Mouse (Mus musculus) thymus, adult 2 months (tissue): ENCODE data around the gene Thra. TPM values are rescaled to one million over a fixed set of nuclear protein-coding genes. Genes with fewer than 3 reads are reported as not detected.
A peak's percentile ranks its signal among the peaks of the same experiment; 100 is the strongest.

Experiments
- DNase-seq: peaks from one replicate; pipeline ENCODE4 v3.0.0; 2021
- H3K27ac ChIP-seq: fragments of 200-500 bp; 2 replicates; pipeline ENCODE4 v1.5.1; 2012; ENCODE audit warnings: low read length, control low read depth; ENCODE audit not compliant: control insufficient read depth, insufficient read depth
- H3K27me3 ChIP-seq: fragments of 200-500 bp; 2 replicates; pipeline ENCODE4 v1.6.1; 2012; ENCODE audit warnings: mild to moderate bottlenecking, low read length, moderate library complexity, mixed read lengths; ENCODE audit not compliant: control insufficient read depth, insufficient read depth
- H3K36me3 ChIP-seq: fragments of 200-500 bp; 2 replicates; pipeline ENCODE4 v1.6.1; 2012; ENCODE audit warnings: mild to moderate bottlenecking, low read length, moderate library complexity; ENCODE audit not compliant: control insufficient read depth, insufficient read depth
- H3K4me1 ChIP-seq: fragments of 200-500 bp; replicated peaks from 2 replicates; pipeline ENCODE4 v1.6.1; 2012; ENCODE audit warnings: low read length; ENCODE audit not compliant: control insufficient read depth, insufficient read depth
- H3K4me3 ChIP-seq: fragments of 200-500 bp; 2 replicates; pipeline ENCODE4 v1.5.1; 2012; ENCODE audit warnings: mild to moderate bottlenecking, low read length, control low read depth, moderate library complexity; ENCODE audit not compliant: control insufficient read depth, insufficient read depth
- CTCF ChIP-seq: fragments of 200-500 bp; IDR thresholded peaks from 2 replicates; pipeline ENCODE4 v1.5.1; 2012; ENCODE audit warnings: mild to moderate bottlenecking, control low read depth, low read length, moderate library complexity, borderline replicate concordance; ENCODE audit not compliant: control insufficient read depth, poor library complexity, insufficient read depth; ENCODE audit errors: extremely low read depth
- POLR2A ChIP-seq: fragments of 200-500 bp; IDR thresholded peaks from 2 replicates; pipeline ENCODE4 v1.6.1; 2012; ENCODE audit warnings: mild to moderate bottlenecking, low read length, control low read depth, moderate library complexity; ENCODE audit not compliant: control insufficient read depth, poor library complexity, insufficient read depth; ENCODE audit errors: extremely low read depth
- WGBS: fragments of 180-500 bp; shearing (Covaris S2); methylation state at CpG from one replicate; pipeline ENCODE4 v1.1.7; 2018; 5-methylcytosine and 5-hydroxymethylcytosine counted together
- polyA plus RNA-seq: library from polyadenylated mRNA; depleted of rRNA; stranded (reverse); fragments of >200 nt; gene quantifications from 2 replicates; pipeline ENCODE4 v1.2.3, GENCODE M21; 2012

Thra gene
- polyA plus RNA-seq, 1 experiment: 36.8 TPM

GRCm38 (mm10) chr11:98772667-98773171, 32.3 kb downstream of the Thra start:
- Histone ChIP-seq H3K4me3 (no peak overlapping the region), H3K27ac (no peak overlapping the region), H3K27me3 (no peaks in the 10 kb centered on the region), H3K4me1 (peaks cover 47% of the 10 kb centered on the region), H3K36me3 (no peaks in the 10 kb centered on the region)
- no peak for DNase-seq
- TF ChIP-seq CTCF (no peak), POLR2A (no peak)
- WGBS: 70% methylated on average over 8 of the region's 8 CpGs

- WGBS: 1% methylated on average over 37 of the region's 37 CpGs
- Histone ChIP-seq H3K4me1 (peaks cover 43% of the 10 kb centered on the region), H3K27ac (0 out of 2 replicates have a peak overlapping the region, but pooled peaks have one; percentile 13), H3K27me3 (no peaks in the 10 kb centered on the region), H3K36me3 (no peaks in the 10 kb centered on the region), H3K4me3 (peak overlapping the region; percentile 35)
- peak; percentile 97 for DNase-seq
- peak; percentile 42; the same call in 1 of the 2 replicates for TF ChIP-seq CTCF
- peak; percentile 27; the same call in 1 of the 2 replicates for TF ChIP-seq POLR2A
Measured at GRCm38 (mm10) chr11:98773635-98774295, 33.3 kb downstream of the Thra start.

GRCm38 (mm10) chr11:98774582-98775347, 34.3 kb downstream of the Thra start, which contains the start of gene Nr1d1:
Gene Nr1d1 (minus strand): TSS chr11:98775333.
- TF ChIP-seq CTCF (no peak), POLR2A (no peak)
- no peaks in the 10 kb centered on the region for H3K36me3 ChIP-seq
- H3K4me3 ChIP-seq: peak within 1 kb of the TSS; percentile 50
- H3K27ac ChIP-seq: peak within 1 kb of the TSS; percentile 48; the same call in 1 of the 2 replicates
- 1% methylated on average over 22 of the region's 22 CpGs for whole genome bisulfite sequencing
- no peaks in the 10 kb centered on the region for H3K27me3 ChIP-seq
- peaks cover 43% of the 10 kb centered on the region for H3K4me1 ChIP-seq
- DNase-seq: no peak

- 5% methylated on average over 15 of the region's 15 CpGs for WGBS
- peaks cover 38% of the 10 kb centered on the region for H3K4me1 ChIP-seq
- TF ChIP-seq CTCF: no peak
- no peak for TF ChIP-seq POLR2A
Measured at GRCm38 (mm10) chr11:98775348-98776051, 35.1 kb downstream of the Thra start.

GRCm38 (mm10) chr11:98776052-98776764, 35.8 kb downstream of the Thra start:
- Histone ChIP-seq H3K4me3 (no peak overlapping the region), H3K27ac (peak overlapping the region; percentile 17; the same call in 1 of the 2 replicates), H3K27me3 (no peaks in the 10 kb centered on the region), H3K4me1 (peaks cover 33% of the 10 kb centered on the region), H3K36me3 (no peaks in the 10 kb centered on the region)
- TF ChIP-seq CTCF (no peak), POLR2A (no peak)
- DNase-seq: no peak
- WGBS: 74% methylated on average over 12 of the region's 12 CpGs

More at GRCm38 (mm10) chr11:98775348-98776051, 35.1 kb downstream of the Thra start:
- peak; percentile 86 for DNase-seq
- Histone ChIP-seq H3K27me3 (no peaks in the 10 kb centered on the region), H3K36me3 (no peaks in the 10 kb centered on the region), H3K4me3 (peak overlapping the region; percentile 50), H3K27ac (no peak overlapping the region; the same call in 1 of the 2 replicates)
